Mouse (Mus musculus): ENCODE results near the gene Fam189a1.
A peak's percentile ranks its signal among the peaks of the same experiment; 100 is the strongest.

The Fam189a1 gene

GRCm38 (mm10) chr7:64725967-64726695, 430.2 kb downstream of the Fam189a1 start:
- no peak for DNase-seq

GRCm38 (mm10) chr7:64724409-64724808, 432.0 kb downstream of the Fam189a1 start:
- DNase-seq = no peak

GRCm38 (mm10) chr7:64723313-64723712, 433.1 kb downstream of the Fam189a1 start:
- DNase-seq = no peak

- peak; percentile 36 for DNase-seq
Observed at GRCm38 (mm10) chr7:64716286-64716685, 440.1 kb downstream of the Fam189a1 start.

GRCm38 (mm10) chr7:64709520-64710262, 446.7 kb downstream of the Fam189a1 start:
- DNase-seq = no peak

- no peak for DNase-seq
Observed at GRCm38 (mm10) chr7:64708176-64708575, 448.2 kb downstream of the Fam189a1 start.
